Mouse (Mus musculus) midbrain, embryonic 10.5 days (tissue): ENCODE measurements around the gene Ccdc150. TPM values are rescaled to one million over a fixed set of nuclear protein-coding genes. Genes with fewer than 3 reads are reported as not detected.

ENCODE experiments used
- DNase-seq: peaks from one replicate; pipeline ENCODE4 v3.0.0-alpha.2; 2017; ENCODE audit warnings: low spot score
- H3K27ac ChIP-seq: fragments of 300-500 bp; sonication (generic); replicated peaks from 2 replicates; pipeline ENCODE4 v1.5.1; 2016; ENCODE audit warnings: mild to moderate bottlenecking
- H3K27me3 ChIP-seq: fragments of 300-500 bp; sonication (generic); 2 replicates; pipeline ENCODE4 v1.6.1; 2016; ENCODE audit warnings: low read depth, mild to moderate bottlenecking; ENCODE audit not compliant: poor library complexity, severe bottlenecking
- H3K36me3 ChIP-seq: fragments of 300-500 bp; sonication (generic); 2 replicates; pipeline ENCODE4 v1.6.1; 2016; ENCODE audit warnings: mild to moderate bottlenecking, moderate library complexity
- H3K4me1 ChIP-seq: fragments of 300-500 bp; sonication (generic); 2 replicates; pipeline ENCODE4 v1.6.1; 2016
- H3K4me3 ChIP-seq: fragments of 300-500 bp; sonication (generic); 2 replicates; pipeline ENCODE4 v1.5.1; 2016; ENCODE audit warnings: mild to moderate bottlenecking, moderate library complexity
- H3K9me3 ChIP-seq: fragments of 300-500 bp; sonication (generic); replicated peaks from 2 replicates; pipeline ENCODE4 v1.6.1; 2016; ENCODE audit warnings: mild to moderate bottlenecking
- WGBS: fragments of 180-500 bp; shearing (Covaris S2); methylation state at CpG from one replicate; pipeline ENCODE4 v1.1.7; 2016; 5-methylcytosine and 5-hydroxymethylcytosine counted together
- polyA plus RNA-seq: library from polyadenylated mRNA; unstranded; fragments of >200 nt; fragmentation: Nextera tagmentation; extraction: Ambion mirVana; gene quantifications from 2 replicates; pipeline ENCODE4 v1.2.1, GENCODE M21; 2016

Gene Ccdc150
- 0.77 and 0.91 TPM in 2 replicates for polyA plus RNA-seq

DNA sequence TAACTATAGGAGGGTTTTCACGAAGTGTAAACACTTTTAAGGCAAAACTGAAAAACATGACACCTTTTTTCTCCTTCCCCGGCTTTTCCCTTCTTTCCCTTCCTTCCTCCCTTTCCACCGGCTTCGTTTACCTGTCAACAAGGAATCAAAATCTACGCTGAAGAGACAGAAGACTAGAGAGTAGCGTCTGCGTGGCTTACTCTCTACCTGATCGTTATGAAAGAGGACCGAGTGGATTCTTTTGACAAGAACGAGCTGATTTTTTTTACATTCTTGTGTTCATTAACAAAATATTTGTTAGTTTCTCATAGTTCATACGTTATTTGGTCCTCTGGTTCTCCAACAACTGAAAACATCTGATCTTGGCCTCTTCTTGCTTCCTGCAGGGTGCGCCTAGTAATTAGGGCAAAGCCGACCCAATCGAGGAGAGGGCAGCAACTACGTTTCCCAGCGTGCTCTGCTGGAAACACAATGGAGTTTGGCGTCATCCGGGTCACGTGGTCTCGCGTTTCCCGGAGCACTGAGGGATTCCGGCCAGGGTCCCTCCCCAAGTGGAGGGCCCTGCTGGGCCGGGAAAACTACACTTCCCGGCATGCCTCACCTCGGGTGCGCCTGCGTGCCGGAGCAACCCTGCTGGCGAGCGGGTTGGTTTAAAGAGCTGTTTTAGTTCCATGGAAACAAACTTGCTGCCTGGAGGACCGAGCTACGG lies at the start of gene Ccdc150:
TSS of gene Ccdc150 (plus strand) at position 526 of the 709 bp plus-strand sequence.
- peak within 1 kb of the TSS; percentile 85 for H3K27ac ChIP-seq
- peaks cover 15% of the 10 kb centered on the region for H3K4me1 ChIP-seq
- H3K4me3 ChIP-seq, result peak within 1 kb of the TSS; percentile 70
- no peaks in the 10 kb centered on the region for H3K36me3 ChIP-seq
- H3K9me3 ChIP-seq, result no peaks in the 10 kb centered on the region
- DNase-seq, result peak; percentile 97
- H3K27me3 ChIP-seq, result no peaks in the 10 kb centered on the region
- WGBS, result 18% methylated on average over 33 of the region's 33 CpGs

- Histone ChIP-seq H3K27me3 (no peaks in the 10 kb centered on the region), H3K9me3 (no peaks in the 10 kb centered on the region), H3K36me3 (no peaks in the 10 kb centered on the region), H3K4me1 (no peaks in the 10 kb centered on the region), H3K4me3 (no peak overlapping the region), H3K27ac (no peak overlapping the region)
- no peak for DNase-seq
- 97% methylated on average over 3 of the region's 3 CpGs for WGBS
Observed at GRCm38 (mm10) chr1:54220273-54220672, 30.2 kb upstream of the Ccdc150 start.

DNA sequence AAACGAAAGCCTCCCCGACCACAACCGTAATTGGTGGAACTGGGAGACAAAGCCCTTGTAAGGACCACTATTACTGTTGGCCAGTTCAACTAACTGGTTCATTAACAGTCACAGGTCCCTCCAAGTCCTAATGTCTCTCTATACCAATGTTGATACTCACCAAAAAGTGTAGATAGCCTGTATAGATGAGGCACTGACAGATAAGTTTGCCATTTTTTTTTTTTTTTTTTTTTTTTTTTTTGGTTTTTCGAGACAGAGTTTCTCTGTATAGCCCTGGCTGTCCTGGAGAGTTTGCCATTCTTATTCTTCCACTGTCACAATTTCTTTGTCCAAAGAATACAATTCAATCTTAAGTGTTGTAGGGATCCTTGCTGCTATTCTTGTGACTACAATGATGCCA lies 7.8 kb upstream of the Ccdc150 start:
- Histone ChIP-seq H3K27ac (no peak overlapping the region), H3K9me3 (no peaks in the 10 kb centered on the region), H3K36me3 (no peaks in the 10 kb centered on the region), H3K4me1 (no peaks in the 10 kb centered on the region), H3K4me3 (no peak overlapping the region), H3K27me3 (no peaks in the 10 kb centered on the region)
- no peak for DNase-seq
- 91% methylated on average over 4 of the region's 4 CpGs for WGBS

- WGBS, result 60% methylated on average over 3 of the region's 3 CpGs
- H3K27me3 ChIP-seq, result no peaks in the 10 kb centered on the region
- H3K4me1 ChIP-seq, result no peaks in the 10 kb centered on the region
- no peaks in the 10 kb centered on the region for H3K9me3 ChIP-seq
- no peak for DNase-seq
- no peaks in the 10 kb centered on the region for H3K36me3 ChIP-seq
- no peak overlapping the region for H3K4me3 ChIP-seq
- no peak overlapping the region for H3K27ac ChIP-seq
Observed at GRCm38 (mm10) chr1:54275552-54275951, 25.1 kb downstream of the Ccdc150 start.

DNA sequence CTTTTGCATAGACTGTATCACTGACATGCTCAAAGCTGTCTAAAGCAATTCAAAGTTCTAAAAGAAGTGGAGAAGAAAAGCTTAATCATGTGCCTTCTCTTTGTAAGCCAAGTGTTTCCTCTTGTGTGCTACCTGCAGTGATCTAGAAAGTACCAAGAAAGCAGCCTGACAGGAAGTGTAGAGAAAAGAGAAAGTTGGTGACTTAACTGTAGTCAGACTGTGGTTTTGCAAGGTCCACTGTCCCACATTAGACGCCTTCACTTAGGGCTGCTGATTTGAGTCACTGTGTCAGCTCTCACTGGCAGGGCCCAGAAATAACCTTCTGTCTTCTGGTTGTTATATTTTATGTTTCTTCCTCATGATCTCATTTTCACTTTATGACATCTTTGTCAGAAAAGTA lies 29.1 kb downstream of the Ccdc150 start:
- no peaks in the 10 kb centered on the region for H3K27me3 ChIP-seq
- no peaks in the 10 kb centered on the region for H3K4me1 ChIP-seq
- H3K27ac ChIP-seq, result no peak overlapping the region
- no peaks in the 10 kb centered on the region for H3K9me3 ChIP-seq
- no peak for DNase-seq
- H3K36me3 ChIP-seq, result no peaks in the 10 kb centered on the region
- WGBS, result 94% methylated on average over 1 of the region's 1 CpGs
- no peak overlapping the region for H3K4me3 ChIP-seq

DNA sequence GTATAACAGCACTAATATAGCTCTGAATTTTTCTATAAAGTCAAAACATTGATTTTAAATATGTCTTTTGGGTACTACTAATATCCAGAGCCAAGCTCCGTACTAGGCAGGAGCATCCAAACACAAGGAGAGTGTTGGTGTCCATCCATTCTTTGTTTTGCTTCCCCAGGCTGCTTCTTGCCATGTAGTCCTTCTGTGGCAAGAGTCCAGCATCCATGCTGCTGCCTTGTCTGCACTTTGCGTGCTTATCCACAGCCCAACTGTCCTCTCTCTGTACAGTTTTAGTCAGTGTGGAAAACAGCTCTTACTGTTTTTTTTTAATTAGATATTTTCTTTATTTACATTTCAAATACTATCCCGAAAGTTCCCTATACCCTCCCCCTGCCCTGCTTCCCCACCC lies 30.2 kb downstream of the Ccdc150 start:
- DNase-seq, result no peak
- WGBS, result 83% methylated on average over 3 of the region's 3 CpGs

DNA sequence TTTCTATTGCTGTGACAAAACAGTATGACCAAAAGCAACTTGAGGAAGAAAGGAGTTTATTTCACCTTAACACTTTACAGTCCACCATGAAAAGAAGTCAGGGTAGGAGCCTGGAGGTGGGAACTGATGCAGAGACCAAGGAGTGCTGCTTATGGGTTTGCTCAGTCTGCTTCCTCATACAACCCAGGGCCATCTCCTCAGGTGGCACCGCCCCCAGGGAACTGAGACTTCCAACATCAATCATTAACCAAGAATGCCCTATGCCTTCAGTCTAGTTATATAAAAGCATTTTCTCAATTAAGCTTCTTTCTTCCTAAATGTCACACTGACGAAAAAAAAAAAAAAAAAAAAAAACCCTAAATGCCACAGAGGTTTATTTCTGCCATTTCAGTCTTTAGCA lies 55.9 kb downstream of the Ccdc150 start:
- Histone ChIP-seq H3K36me3 (no peaks in the 10 kb centered on the region), H3K4me1 (no peaks in the 10 kb centered on the region), H3K27me3 (no peaks in the 10 kb centered on the region), H3K9me3 (no peaks in the 10 kb centered on the region), H3K27ac (no peak overlapping the region), H3K4me3 (no peak overlapping the region)
- no peak for DNase-seq
- WGBS, result 69% methylated on average over 2 of the region's 2 CpGs

More for the DNA sequence above, 30.2 kb downstream of the Ccdc150 start:
- no peaks in the 10 kb centered on the region for H3K36me3 ChIP-seq
- H3K9me3 ChIP-seq, result no peaks in the 10 kb centered on the region
- H3K27ac ChIP-seq, result no peak overlapping the region
- no peaks in the 10 kb centered on the region for H3K27me3 ChIP-seq
- H3K4me3 ChIP-seq, result no peak overlapping the region
- no peaks in the 10 kb centered on the region for H3K4me1 ChIP-seq

- no peaks in the 10 kb centered on the region for H3K27me3 ChIP-seq
- H3K4me3 ChIP-seq, result no peak overlapping the region
- peaks cover 9% of the 10 kb centered on the region for H3K9me3 ChIP-seq
- H3K36me3 ChIP-seq, result no peaks in the 10 kb centered on the region
- 88% methylated on average over 2 of the region's 2 CpGs for WGBS
- no peak for DNase-seq
- H3K4me1 ChIP-seq, result no peaks in the 10 kb centered on the region
- H3K27ac ChIP-seq, result no peak overlapping the region
Observed at GRCm38 (mm10) chr1:54326647-54327046, 76.2 kb downstream of the Ccdc150 start.

GRCm38 (mm10) chr1:54327876-54328545 lies 77.5 kb downstream of the Ccdc150 start:
- no peaks in the 10 kb centered on the region for H3K36me3 ChIP-seq
- DNase-seq, result no peak
- H3K4me3 ChIP-seq, result no peak overlapping the region
- H3K9me3 ChIP-seq, result peaks cover 9% of the 10 kb centered on the region
- no peaks in the 10 kb centered on the region for H3K4me1 ChIP-seq
- WGBS, result 95% methylated on average over 6 of the region's 6 CpGs
- H3K27me3 ChIP-seq, result no peaks in the 10 kb centered on the region
- H3K27ac ChIP-seq, result no peak overlapping the region

DNA sequence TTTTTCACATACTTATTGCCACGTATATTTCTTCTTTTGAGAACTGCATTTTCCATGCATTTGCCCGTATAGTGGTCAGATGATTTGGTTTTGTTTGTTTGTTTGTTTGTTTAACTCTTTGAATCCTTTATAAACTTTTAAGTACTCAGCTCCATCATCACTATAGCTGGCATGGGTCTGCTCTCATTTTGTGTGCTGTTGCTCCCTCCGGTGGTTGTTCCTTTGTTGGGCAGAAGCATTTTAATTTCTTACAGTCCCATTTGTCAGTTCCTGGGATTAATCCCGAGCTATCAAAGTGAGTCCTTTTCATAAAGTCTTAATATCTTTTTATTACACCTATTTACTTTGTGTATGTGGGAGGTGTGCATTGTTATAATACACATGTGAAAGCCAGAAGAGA lies 82.5 kb downstream of the Ccdc150 start:
- DNase-seq, result peak; percentile 14
- Histone ChIP-seq H3K27me3 (no peaks in the 10 kb centered on the region), H3K36me3 (no peaks in the 10 kb centered on the region), H3K4me3 (no peak overlapping the region), H3K4me1 (no peaks in the 10 kb centered on the region), H3K27ac (no peak overlapping the region), H3K9me3 (no peaks in the 10 kb centered on the region)
- 67% methylated on average over 4 of the region's 4 CpGs for WGBS

- no peaks in the 10 kb centered on the region for H3K4me1 ChIP-seq
- H3K4me3 ChIP-seq, result no peak overlapping the region
- no peaks in the 10 kb centered on the region for H3K9me3 ChIP-seq
- DNase-seq, result no peak
- H3K27me3 ChIP-seq, result no peaks in the 10 kb centered on the region
- H3K36me3 ChIP-seq, result no peaks in the 10 kb centered on the region
- WGBS, result 89% methylated on average over 4 of the region's 4 CpGs
- no peak overlapping the region for H3K27ac ChIP-seq
Observed at GRCm38 (mm10) chr1:54354786-54355185, 104.3 kb downstream of the Ccdc150 start.

DNA sequence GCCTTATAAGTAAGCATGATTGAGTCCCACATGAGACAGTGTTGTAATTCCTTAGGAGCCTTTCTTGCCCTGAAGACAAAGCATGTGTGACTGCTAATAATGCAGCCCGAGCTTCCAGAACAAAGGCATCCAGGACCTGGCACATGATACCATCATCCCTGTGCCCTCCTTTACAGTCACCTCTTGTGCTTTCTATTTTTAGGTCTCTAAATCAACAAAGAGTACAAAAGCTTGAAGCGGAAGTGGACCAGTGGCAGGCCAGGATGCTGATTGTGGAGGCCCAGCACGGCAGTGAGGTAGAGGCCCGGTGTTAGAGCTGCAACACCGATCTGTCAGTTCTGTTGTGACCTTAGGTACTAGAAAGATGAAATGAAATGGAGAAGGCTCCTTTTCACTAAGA lies 105.0 kb downstream of the Ccdc150 start:
- no peaks in the 10 kb centered on the region for H3K36me3 ChIP-seq
- H3K4me3 ChIP-seq, result no peak overlapping the region
- WGBS, result 88% methylated on average over 5 of the region's 5 CpGs
- H3K4me1 ChIP-seq, result no peaks in the 10 kb centered on the region
- DNase-seq, result no peak
- no peak overlapping the region for H3K27ac ChIP-seq
- H3K27me3 ChIP-seq, result no peaks in the 10 kb centered on the region
- no peaks in the 10 kb centered on the region for H3K9me3 ChIP-seq

- no peaks in the 10 kb centered on the region for H3K36me3 ChIP-seq
- no peaks in the 10 kb centered on the region for H3K4me1 ChIP-seq
- 90% methylated on average over 6 of the region's 6 CpGs for WGBS
- no peak overlapping the region for H3K27ac ChIP-seq
- no peaks in the 10 kb centered on the region for H3K27me3 ChIP-seq
- H3K4me3 ChIP-seq, result no peak overlapping the region
- DNase-seq, result no peak
- H3K9me3 ChIP-seq, result no peaks in the 10 kb centered on the region
Observed at GRCm38 (mm10) chr1:54356566-54356965, 106.1 kb downstream of the Ccdc150 start.
